Mouse (Mus musculus): ENCODE data around the gene Ikzf2.

GRCm38 (mm10) chr1:69488625-69489024 is 198.4 kb downstream of the Ikzf2 start:
- no peak for TF ChIP-seq CTCF (IDR thresholded peaks at IDR 0.05)
- no peak for TF ChIP-seq EP300 (IDR thresholded peaks at IDR 0.05)

All from lung, postnatal 0 days (tissue).